Mouse (Mus musculus) c-Kit-negative CD71-positive TER-119-positive erythroid progenitor cells, embryonic 14.5 days (primary cell): Measurements from ENCODE around the gene Cdkn2aip.

Experiments used
- DNase-seq: peaks from one replicate; pipeline ENCODE4 v3.0.0-alpha.2; 2013; ENCODE audit warnings: low read depth, low spot score

Gene Cdkn2aip

GRCm38 (mm10) chr8:47659463-47659862 lies 54.3 kb downstream of the Cdkn2aip start:
- no peak for DNase-seq
